In genomic region chr2:138232247-138232646, GRCm38 (mm10) we compare ENCODE assay signal across 16 mouse cellular contexts.
"Had no signal": no experiment of that assay in that cellular context is flagged by ENCODE, and none has a peak within 500 bp of the region (broad histone marks: within the 10 kb centered on the region; RNA-seq: fewer than 3 reads in every experiment).

No protein-coding gene starts in this region.

- H3K36me3 ChIP-seq: limb, embryonic 12.5 days; liver, embryonic 13.5 days; lung, embryonic 15.5 days; midbrain, embryonic 15.5 days; neural tube, embryonic 12.5 days had no signal

- H3K9ac ChIP-seq: limb, embryonic 12.5 days; liver, embryonic 13.5 days; liver, postnatal 0 days; lung, embryonic 15.5 days; midbrain, embryonic 15.5 days; neural tube, embryonic 12.5 days had no signal

- H3K27ac ChIP-seq: layer of hippocampus, adult 2 months; limb, embryonic 12.5 days; liver, embryonic 13.5 days; lung, embryonic 15.5 days; macrophage; midbrain, embryonic 15.5 days; neural tube, embryonic 12.5 days had no signal

- H3K27me3 ChIP-seq: limb, embryonic 12.5 days; liver, embryonic 13.5 days; lung, embryonic 15.5 days; megakaryocyte, embryonic 14.5 days; midbrain, embryonic 15.5 days; neural tube, embryonic 12.5 days had no signal

- ATAC-seq: liver, postnatal 0 days; midbrain, embryonic 15.5 days had no signal

- H3K4me3 ChIP-seq: layer of hippocampus, adult 2 months; limb, embryonic 12.5 days; liver, embryonic 13.5 days; lung, embryonic 15.5 days; megakaryocyte, embryonic 14.5 days; midbrain, embryonic 15.5 days; neural tube, embryonic 12.5 days had no signal

- DNase-seq: kidney, postnatal 10 days; kidney, postnatal 4 days; liver; liver, embryonic 13.5 days; liver, postnatal 0 days; lung, postnatal 14 days; thymus, adult 18-20 months; thymus, postnatal 14 days had no signal

- H3K4me2 ChIP-seq: limb, embryonic 12.5 days; liver, embryonic 13.5 days; lung, embryonic 15.5 days; midbrain, embryonic 11.5 days; midbrain, embryonic 15.5 days; neural tube, embryonic 12.5 days had no signal

- H3K4me1 ChIP-seq: limb, embryonic 12.5 days; liver, embryonic 13.5 days; megakaryocyte, embryonic 14.5 days; midbrain, embryonic 15.5 days; neural tube, embryonic 12.5 days had no signal

- H3K9me3 ChIP-seq: limb, embryonic 12.5 days; liver, embryonic 13.5 days; lung, embryonic 15.5 days; midbrain, embryonic 15.5 days; neural tube, embryonic 12.5 days had no signal
